Mouse (Mus musculus) hindlimb bud, embryonic 11.5 days (tissue): ENCODE measurements around the gene Ddx28.

ENCODE experiments used
- DNase-seq: peaks from one replicate; pipeline ENCODE4 v3.0.0-alpha.2; 2012; ENCODE audit warnings: low read depth, low spot score; ENCODE audit errors: extremely low spot score

Gene Ddx28

GRCm38 (mm10) chr8:106011643-106011986 is at the start of gene Ddx28:
TSS of gene Ddx28 (minus strand) at chr8:106011882.
- no peak for DNase-seq

DNA sequence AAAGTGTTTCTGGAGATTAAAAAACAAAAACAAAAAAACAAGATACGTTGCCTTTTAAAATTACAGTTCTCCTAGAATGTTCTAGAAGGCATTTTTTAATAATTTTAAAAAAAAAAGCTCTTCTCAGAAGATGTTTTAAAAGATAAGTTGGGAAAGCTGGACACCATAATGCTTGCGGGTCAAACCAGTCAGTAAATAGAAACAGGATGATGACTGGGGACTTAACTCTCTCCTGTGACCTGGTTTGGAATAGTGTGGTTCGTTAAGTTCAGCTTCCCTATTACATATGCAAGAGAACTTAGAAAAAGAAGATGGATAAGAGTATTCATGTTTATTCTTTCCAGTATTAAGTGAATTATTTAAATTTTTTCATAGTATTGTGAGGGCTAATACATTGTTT is 48.8 kb upstream of the Ddx28 start:
- no peak for DNase-seq

DNA sequence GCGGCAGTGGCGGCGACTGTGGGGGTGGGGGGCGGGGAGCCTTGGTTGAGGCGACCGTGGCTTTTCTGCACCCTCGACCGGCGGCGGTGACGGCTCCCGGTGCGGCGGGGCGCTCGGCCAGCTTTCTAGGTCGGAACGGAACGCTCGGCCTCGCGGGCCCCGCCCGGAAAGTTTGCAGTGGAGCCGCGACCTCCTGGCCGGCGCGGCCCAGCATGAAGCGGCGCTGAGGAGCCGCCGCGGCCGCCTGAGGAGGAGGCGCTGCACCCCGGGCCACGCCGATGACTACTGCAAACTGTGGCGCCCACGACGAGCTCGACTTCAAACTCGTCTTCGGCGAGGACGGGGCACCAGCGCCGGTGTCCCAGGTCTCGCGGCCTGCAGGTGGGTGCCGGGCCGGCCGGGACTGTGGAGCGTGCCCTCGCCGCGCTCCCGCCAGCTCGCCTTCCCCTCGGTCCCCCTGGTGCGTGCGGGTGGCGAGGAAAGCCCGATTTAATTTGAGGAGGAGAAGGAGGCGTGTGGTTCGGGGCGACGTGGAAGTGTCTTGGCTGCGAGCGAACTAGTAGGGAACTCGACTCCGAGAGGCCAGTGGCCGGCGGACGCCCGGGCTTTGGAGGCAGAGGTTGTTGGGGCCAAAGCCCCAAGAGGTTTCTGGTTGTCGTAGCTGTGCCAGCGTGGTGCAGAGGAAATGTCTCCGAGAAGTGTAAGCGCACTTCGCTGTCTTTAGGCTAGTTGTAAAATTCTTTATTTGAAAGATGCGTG is 48.1 kb upstream of the Ddx28 start:
- DNase-seq: peak; percentile 3

- DNase-seq: peak; percentile 91
These were observed 47.3 kb upstream of the Ddx28 start, which contains the start of gene Nfatc3 for GRCm38 (mm10) chr8:106058731-106059612. TSS of gene Nfatc3 (plus strand) at chr8:106058840.

GRCm38 (mm10) chr8:106056455-106056982 is 44.8 kb upstream of the Ddx28 start:
- DNase-seq: no peak

GRCm38 (mm10) chr8:106055038-106055437 is 43.4 kb upstream of the Ddx28 start:
- no peak for DNase-seq

DNA sequence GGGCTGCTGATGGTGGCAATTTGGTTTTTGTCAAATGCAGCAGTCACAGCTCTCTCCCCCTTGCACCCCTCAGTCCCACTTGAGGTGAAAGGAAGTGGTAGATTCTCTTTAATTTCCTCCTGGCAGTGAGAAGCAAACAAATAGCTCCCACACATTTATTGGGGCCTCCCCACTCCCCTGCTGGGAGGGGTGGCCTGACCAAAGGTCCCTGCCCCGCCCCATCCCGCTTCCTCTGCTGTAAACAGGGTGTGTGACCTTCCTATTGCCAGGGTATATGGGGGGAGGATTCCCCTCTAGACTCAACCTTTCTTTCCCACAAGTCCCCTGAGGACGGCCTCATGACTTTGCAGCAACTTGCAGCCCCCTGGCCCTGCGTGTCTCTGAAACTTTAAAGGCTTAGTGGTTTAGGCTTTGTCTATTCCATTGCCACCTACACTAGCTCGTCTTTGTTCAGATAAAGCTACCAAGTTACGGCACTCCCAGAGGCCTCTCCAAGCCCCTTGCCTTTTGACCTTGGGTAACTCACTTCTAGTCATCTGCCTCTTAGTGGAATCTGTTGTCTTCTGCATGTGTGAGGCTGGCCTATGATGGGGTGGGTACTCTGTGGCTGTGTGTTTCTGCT is 42.6 kb upstream of the Ddx28 start:
- DNase-seq: no peak

DNA sequence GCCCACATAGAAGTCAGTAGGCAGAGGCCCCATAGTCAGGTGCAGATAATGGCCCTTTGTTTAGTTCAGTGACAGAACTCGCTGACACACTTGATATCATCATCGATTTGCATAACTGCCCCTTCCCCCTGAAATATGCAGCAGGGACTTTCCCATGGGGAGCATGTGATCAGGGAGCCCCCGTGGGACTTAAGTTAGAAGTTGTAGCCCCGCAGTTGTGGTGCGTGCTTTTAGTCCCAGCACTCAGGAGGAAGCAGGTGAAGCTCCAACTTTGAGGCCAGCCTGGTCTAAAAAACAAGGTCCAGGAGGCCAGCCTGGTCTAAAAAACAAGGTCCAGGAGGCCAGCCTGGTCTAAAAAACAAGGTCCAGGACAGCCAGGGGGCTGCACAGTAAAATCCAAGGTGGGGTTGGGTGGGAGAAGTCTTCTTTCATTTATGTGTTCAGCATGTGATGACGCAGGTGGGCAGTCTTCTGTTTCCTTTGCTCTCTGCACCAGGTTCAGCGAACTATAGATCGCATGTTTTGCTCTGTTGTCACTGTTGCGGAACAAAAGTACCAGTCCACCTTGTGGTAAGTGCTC is 40.9 kb upstream of the Ddx28 start:
- DNase-seq: no peak

DNA sequence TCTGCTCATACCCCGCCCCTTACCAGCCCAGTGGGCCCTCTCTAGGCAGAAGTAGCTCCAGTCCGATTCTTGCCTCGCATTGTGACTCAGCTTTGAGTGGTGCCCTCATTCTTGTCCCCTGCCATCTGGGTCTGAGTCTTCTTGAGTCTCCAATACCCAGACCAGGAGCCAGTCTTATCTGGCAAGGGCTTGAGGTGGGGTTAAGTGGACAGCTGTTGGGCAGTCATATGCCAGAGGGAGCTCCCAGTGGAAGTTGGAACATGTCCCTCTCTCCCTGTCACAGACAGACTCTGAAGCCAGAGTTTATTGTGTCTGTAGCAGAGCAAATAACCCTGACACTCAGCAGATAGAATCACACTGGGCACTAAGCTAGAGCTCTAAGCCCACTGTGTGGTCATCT is 39.4 kb upstream of the Ddx28 start:
- no peak for DNase-seq

- DNase-seq: no peak
These were observed 38.2 kb upstream of the Ddx28 start for GRCm38 (mm10) chr8:106049840-106050239.

DNA sequence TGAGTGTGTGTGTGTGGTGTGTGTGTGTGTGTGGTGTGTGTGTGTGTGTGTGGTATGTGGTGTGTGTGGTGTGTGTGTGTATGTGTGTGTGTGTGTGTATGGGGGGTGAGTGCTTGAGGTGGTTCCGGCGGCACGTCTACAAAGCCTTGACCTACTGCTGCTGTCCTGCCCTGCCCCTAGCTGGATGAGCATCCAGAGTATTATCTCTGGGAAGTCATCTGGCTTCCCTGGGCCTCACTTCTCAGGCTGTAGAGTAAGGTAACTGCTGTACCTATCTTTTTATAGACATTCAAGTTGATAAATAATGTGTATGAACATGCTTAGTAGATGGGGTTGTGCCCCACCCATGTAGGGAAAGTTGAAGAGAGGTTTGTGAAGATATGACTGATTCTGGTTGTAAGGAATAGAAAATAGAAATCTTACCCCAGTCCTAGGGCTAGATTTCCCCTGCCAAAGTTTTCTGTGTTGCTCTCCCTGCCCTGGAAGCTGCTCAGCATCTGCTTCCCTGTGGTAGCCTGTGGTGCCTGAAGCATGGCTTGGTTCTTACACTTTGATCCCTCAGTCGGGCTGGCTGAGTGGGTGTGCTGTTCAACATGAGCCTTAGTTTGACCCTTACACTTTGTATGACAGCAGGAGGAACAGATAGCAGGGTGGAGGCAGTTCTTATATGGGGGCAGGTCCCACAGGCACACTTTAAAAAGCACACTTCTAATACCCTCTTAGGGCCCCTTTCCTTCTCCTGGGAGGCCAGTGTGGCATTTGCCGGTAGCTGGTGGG is 36.4 kb upstream of the Ddx28 start:
- no peak for DNase-seq

DNA sequence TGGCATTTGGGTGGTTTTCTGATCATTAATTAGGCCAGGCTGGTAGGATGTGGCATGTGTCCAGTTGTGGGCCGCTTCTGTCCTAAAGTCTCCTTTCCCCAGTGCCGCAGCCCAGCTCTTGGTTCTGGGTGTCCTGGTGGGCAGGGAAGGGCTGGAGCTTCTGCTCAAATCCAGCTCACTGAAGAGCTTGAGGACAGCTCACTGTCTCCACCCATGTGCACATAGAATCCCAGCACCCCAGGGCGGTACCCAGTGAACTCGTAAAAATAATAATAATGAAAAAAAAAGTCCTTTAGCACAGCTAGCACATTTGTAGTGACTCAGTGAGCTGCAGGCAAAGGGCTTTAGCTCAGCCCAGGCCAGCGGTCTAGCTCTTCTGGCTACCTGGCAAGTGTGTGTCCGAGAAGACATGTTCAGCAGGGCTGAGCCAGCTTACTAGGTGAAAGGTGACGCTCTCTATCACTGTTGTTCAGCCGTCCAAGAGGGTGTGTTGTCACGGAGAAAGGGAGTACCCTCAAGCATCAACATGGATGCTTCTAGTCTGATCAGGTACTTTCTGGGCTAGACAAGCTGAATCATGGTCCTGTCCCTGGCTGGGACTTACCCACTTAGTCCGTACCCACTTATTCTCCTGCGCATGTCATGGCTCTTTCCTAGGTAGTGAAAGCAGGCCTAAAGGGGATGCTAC is 35.3 kb upstream of the Ddx28 start:
- DNase-seq: no peak

DNA sequence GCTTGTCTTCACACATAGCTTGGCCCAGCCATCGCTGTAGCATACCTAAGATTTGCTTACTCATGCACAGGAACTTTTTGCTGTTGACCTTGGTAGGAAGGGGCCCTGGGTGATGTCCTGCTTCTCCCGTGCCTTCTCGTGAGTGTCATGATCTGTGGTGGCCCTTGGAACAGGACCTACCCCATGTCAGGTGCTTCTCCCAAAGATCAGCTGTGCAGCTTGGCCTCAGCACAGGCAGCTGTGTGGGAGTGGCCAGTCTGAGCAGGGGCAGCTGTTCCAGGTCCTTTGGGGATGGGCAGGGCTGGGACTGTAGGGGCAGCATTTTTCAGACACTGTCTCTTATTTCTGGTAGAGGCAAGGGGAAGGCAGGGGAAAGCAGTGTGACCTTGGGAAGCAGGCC is 32.5 kb upstream of the Ddx28 start:
- no peak for DNase-seq

- DNase-seq: no peak
These were observed 31.4 kb upstream of the Ddx28 start for GRCm38 (mm10) chr8:106043055-106043454.

GRCm38 (mm10) chr8:106040218-106040617 is 28.5 kb upstream of the Ddx28 start:
- DNase-seq: no peak

- no peak for DNase-seq
These were observed 27.9 kb upstream of the Ddx28 start for GRCm38 (mm10) chr8:106039605-106040004.

DNA sequence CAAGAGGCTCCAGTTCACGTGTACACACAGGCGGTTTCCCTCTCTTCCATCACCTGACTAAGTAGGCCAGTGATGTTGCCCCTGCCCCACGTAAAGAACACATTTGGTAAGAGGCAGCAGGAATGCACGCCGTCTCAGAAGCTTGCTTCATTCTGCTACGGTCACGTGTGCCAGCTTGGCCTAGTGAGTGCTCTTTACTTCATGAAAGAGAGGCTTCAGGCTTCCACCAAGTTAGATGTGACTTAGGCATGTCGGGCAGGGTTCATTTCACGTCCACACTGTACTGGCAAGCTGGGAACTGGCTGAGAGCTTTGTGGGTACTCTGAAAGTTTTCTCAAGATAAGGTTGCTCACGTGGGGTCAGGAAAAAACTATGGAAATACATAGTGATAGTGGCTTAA is 27.0 kb upstream of the Ddx28 start:
- DNase-seq: no peak

- peak; percentile 57 for DNase-seq
These were observed 10.8 kb upstream of the Ddx28 start for GRCm38 (mm10) chr8:106022483-106022882.

DNA sequence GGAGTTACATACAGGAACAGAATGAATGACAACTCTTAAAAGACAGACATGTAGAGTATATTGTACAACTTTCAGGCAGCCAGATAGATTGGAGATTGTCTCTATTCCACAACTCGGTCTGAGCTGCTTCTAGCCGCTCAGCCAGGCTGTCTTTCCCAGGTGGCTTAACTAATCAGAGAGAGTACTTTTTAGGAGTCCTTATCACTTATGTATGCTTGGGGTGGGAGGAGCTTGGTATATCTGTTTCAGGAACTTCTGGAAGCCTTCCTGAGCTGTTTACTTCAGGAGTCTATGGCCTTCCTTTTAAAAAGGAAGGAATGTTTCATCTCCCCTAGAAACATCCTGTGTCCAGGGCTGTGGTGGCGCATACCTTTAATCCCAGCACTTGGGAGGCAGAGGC is 6.4 kb upstream of the Ddx28 start:
- DNase-seq: no peak

DNA sequence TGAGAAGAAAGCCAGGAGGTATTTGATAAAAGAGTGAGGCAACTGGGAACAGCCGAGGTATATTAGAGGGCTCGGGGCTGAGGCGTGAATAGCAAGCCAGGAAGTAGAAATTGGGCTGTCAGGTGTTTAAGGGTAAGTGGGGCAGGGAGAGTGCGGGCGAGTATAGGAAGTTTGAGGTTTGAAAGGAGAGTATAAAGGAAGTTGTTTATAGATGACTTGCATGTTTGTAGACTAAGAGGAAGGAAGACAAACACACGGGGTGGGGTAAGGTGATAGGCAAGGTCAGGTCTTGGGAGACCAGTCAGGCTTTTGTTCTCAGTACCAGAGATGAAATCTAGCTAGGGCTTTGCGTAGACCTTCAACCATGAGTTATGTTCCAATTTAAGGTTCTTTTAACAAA is 5.4 kb upstream of the Ddx28 start:
- DNase-seq: no peak
